Mouse (Mus musculus) liver, embryonic 12.5 days (tissue): ENCODE measurements at regions not wholly inside any gene's neighbourhood (a gene's known extent, or its start where the extent isn't known, plus 50 kb on each side); places are given as distances from the start of the nearest gene placed in this dataset.

Experiments
- ATAC-seq: fragments of 200-750 bp; cut with Nextera tagmentation; 2 replicates; pipeline ENCODE4 v1.8.0; 2017; ENCODE audit warnings: moderate number of reproducible peaks, mild to moderate bottlenecking, moderate library complexity
- H3K27ac ChIP-seq: fragments of 300-500 bp; sonication (generic); 2 replicates; pipeline ENCODE4 v1.5.1; 2016; ENCODE audit warnings: mild to moderate bottlenecking
- H3K27me3 ChIP-seq: fragments of 300-500 bp; sonication (generic); replicated peaks from 2 replicates; pipeline ENCODE4 v1.6.1; 2016; ENCODE audit warnings: mild to moderate bottlenecking, moderate library complexity
- H3K36me3 ChIP-seq: fragments of 300-500 bp; sonication (generic); 2 replicates; pipeline ENCODE4 v1.6.1; 2016; ENCODE audit warnings: mild to moderate bottlenecking, moderate library complexity
- H3K4me1 ChIP-seq: fragments of 300-500 bp; sonication (generic); 2 replicates; pipeline ENCODE4 v1.6.1; 2016
- H3K4me2 ChIP-seq: fragments of 300-500 bp; sonication (generic); 2 replicates; pipeline ENCODE4 v1.6.1; 2016; ENCODE audit warnings: mild to moderate bottlenecking, moderate library complexity
- H3K4me3 ChIP-seq: fragments of 300-500 bp; sonication (generic); 2 replicates; pipeline ENCODE4 v1.5.1; 2016; ENCODE audit warnings: mild to moderate bottlenecking, moderate library complexity
- H3K9ac ChIP-seq: fragments of 300-500 bp; sonication (generic); 2 replicates; pipeline ENCODE4 v1.6.1; 2016; ENCODE audit warnings: mild to moderate bottlenecking, moderate library complexity
- H3K9me3 ChIP-seq: fragments of 300-500 bp; sonication (generic); replicated peaks from 2 replicates; pipeline ENCODE4 v1.6.1; 2016; ENCODE audit warnings: mild to moderate bottlenecking, moderate library complexity
- WGBS: fragments of 180-500 bp; shearing (Covaris S2); methylation state at CpG from one replicate; pipeline ENCODE4 v1.1.7; 2016; ENCODE audit not compliant: insufficient replicate concordance; 5-methylcytosine and 5-hydroxymethylcytosine counted together

GRCm38 (mm10) chr16:12770482-12770881 lies 339.0 kb upstream of the Ercc4 start:
- Histone ChIP-seq H3K9ac (no peak overlapping the region), H3K27me3 (no peaks in the 10 kb centered on the region), H3K36me3 (no peaks in the 10 kb centered on the region), H3K9me3 (no peaks in the 10 kb centered on the region), H3K4me1 (no peaks in the 10 kb centered on the region), H3K4me3 (no peak overlapping the region), H3K4me2 (no peak overlapping the region), H3K27ac (no peak overlapping the region)
- no peak for ATAC-seq
- WGBS: 76% methylated on average over 5 of the region's 5 CpGs

GRCm38 (mm10) chr16:12772535-12772934 lies 336.9 kb upstream of the Ercc4 start:
- Histone ChIP-seq H3K36me3 (no peaks in the 10 kb centered on the region), H3K27me3 (no peaks in the 10 kb centered on the region), H3K4me1 (no peaks in the 10 kb centered on the region), H3K4me2 (no peak overlapping the region), H3K9me3 (no peaks in the 10 kb centered on the region), H3K27ac (no peak overlapping the region), H3K9ac (no peak overlapping the region), H3K4me3 (no peak overlapping the region)
- 70% methylated on average over 5 of the region's 5 CpGs for WGBS
- no peak for ATAC-seq

GRCm38 (mm10) chr16:12775876-12776275 lies 333.6 kb upstream of the Ercc4 start:
- 50% methylated on average over 2 of the region's 2 CpGs for WGBS

DNA sequence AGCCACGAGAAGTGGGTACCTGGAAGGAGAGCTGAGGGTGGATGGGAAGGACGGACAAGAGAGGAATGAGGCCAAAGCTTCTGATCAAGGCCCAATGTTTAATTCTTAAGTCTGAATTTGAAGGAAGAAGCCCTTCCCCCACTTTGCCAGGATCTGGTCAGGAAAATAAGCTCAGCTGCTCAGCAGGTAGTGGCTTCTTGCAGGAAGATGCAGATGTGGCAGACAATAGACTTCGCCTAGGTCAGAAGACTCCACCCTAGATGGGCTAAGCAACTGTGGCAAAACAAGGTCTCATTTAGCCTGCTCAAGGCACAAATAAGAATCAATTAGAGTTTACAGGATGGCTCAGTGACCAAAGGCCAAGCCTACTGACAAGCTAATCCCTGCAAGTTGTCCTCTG lies 330.4 kb upstream of the Ercc4 start:
- H3K36me3 ChIP-seq: no peaks in the 10 kb centered on the region
- no peak overlapping the region for H3K4me2 ChIP-seq
- H3K27ac ChIP-seq: no peak overlapping the region
- 56% methylated on average over 3 of the region's 3 CpGs for WGBS
- no peaks in the 10 kb centered on the region for H3K9me3 ChIP-seq
- H3K4me3 ChIP-seq: no peak overlapping the region
- no peak overlapping the region for H3K9ac ChIP-seq
- no peak for ATAC-seq
- no peaks in the 10 kb centered on the region for H3K4me1 ChIP-seq
- H3K27me3 ChIP-seq: no peaks in the 10 kb centered on the region

More at GRCm38 (mm10) chr16:12775876-12776275, 333.6 kb upstream of the Ercc4 start:
- Histone ChIP-seq H3K4me3 (no peak overlapping the region), H3K4me1 (no peaks in the 10 kb centered on the region), H3K9me3 (no peaks in the 10 kb centered on the region), H3K9ac (no peak overlapping the region), H3K36me3 (no peaks in the 10 kb centered on the region), H3K27me3 (no peaks in the 10 kb centered on the region), H3K4me2 (no peak overlapping the region), H3K27ac (no peak overlapping the region)
- no peak for ATAC-seq

DNA sequence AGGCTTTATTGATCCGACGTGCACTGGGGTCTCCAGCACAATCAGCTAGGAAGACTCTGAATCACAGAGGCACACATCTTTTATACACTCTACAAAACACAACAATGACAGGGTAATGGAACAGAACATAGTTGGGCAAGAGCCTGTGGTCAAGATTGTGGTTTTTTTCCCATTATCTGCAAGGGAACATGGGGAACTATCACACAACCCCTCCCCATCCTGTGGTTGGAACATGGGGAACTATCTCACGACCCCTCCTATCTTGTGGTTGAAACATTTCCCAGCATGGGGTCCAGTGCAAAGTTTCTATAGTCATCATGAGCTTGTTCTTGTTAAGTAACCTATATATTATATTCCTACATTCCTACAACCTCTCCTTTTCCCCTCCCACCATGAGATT lies 328.8 kb upstream of the Ercc4 start:
- no peak for ATAC-seq
- no peaks in the 10 kb centered on the region for H3K4me1 ChIP-seq
- H3K4me3 ChIP-seq: no peak overlapping the region
- WGBS: 40% methylated on average over 3 of the region's 3 CpGs
- no peak overlapping the region for H3K27ac ChIP-seq
- H3K9ac ChIP-seq: no peak overlapping the region
- H3K36me3 ChIP-seq: no peaks in the 10 kb centered on the region
- no peaks in the 10 kb centered on the region for H3K9me3 ChIP-seq
- H3K4me2 ChIP-seq: no peak overlapping the region
- no peaks in the 10 kb centered on the region for H3K27me3 ChIP-seq

GRCm38 (mm10) chr16:12785828-12786227 lies 323.7 kb upstream of the Ercc4 start:
- Histone ChIP-seq H3K4me2 (no peak overlapping the region), H3K36me3 (no peaks in the 10 kb centered on the region), H3K9ac (no peak overlapping the region), H3K4me3 (no peak overlapping the region), H3K9me3 (no peaks in the 10 kb centered on the region), H3K4me1 (no peaks in the 10 kb centered on the region), H3K27ac (no peak overlapping the region), H3K27me3 (no peaks in the 10 kb centered on the region)
- no peak for ATAC-seq
- 30% methylated on average over 1 of the region's 1 CpGs for WGBS

DNA sequence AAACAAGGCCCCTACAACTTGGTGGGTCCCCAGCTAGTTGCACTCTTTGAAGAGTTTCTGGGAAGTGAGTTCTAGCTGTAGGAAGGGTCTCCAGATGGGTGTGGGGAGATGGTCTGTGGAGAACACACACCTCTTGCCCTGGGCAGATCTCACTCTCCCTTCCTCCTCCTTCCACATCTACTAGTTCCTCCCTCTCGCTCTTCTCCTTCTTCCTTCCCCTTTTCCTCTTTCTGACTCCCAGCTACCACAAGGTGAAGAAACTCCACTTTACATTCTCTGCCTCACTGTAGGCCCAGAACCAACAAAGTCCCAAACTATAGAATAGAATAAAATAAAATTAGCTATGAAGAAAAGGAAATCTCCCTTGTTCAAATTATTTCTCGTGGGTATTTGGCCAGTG lies 311.0 kb upstream of the Ercc4 start:
- Histone ChIP-seq H3K9ac (no peak overlapping the region), H3K4me1 (no peaks in the 10 kb centered on the region), H3K4me3 (no peak overlapping the region), H3K27ac (no peak overlapping the region), H3K4me2 (no peak overlapping the region), H3K9me3 (no peaks in the 10 kb centered on the region), H3K36me3 (no peaks in the 10 kb centered on the region), H3K27me3 (no peaks in the 10 kb centered on the region)
- WGBS: 36% methylated on average over 2 of the region's 2 CpGs
- no peak for ATAC-seq

DNA sequence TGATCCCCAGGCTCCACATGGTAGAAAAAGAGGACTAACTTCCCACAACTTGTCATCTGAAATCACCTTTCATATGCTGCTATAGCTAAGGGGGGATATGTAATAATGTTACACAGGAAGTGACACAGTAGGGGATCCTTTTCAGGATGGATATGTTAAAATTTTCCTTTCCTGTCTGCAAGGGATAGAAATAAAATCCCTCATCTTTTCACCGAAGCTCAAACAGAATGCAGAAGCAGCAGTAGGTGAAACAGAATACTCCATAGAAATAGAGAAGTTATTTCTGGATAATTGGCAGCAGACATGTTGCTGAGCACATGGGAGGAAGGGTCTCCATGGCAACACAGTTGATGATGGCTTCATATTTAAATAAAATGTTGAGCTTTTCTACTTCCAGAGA lies 309.3 kb upstream of the Ercc4 start:
- H3K36me3 ChIP-seq: no peaks in the 10 kb centered on the region
- H3K9me3 ChIP-seq: no peaks in the 10 kb centered on the region
- H3K4me2 ChIP-seq: no peak overlapping the region
- ATAC-seq: no peak
- no peaks in the 10 kb centered on the region for H3K4me1 ChIP-seq
- no peak overlapping the region for H3K9ac ChIP-seq
- H3K27me3 ChIP-seq: no peaks in the 10 kb centered on the region
- no peak overlapping the region for H3K4me3 ChIP-seq
- no peak overlapping the region for H3K27ac ChIP-seq
- 56% methylated on average over 1 of the region's 1 CpGs for WGBS

- no peaks in the 10 kb centered on the region for H3K36me3 ChIP-seq
- no peaks in the 10 kb centered on the region for H3K27me3 ChIP-seq
- no peaks in the 10 kb centered on the region for H3K4me1 ChIP-seq
- 41% methylated on average over 1 of the region's 1 CpGs for WGBS
- no peak overlapping the region for H3K4me3 ChIP-seq
- H3K27ac ChIP-seq: no peak overlapping the region
- no peak overlapping the region for H3K9ac ChIP-seq
- H3K9me3 ChIP-seq: no peaks in the 10 kb centered on the region
- no peak for ATAC-seq
- no peak overlapping the region for H3K4me2 ChIP-seq
Observed at GRCm38 (mm10) chr16:12802651-12803050, 306.8 kb upstream of the Ercc4 start.

DNA sequence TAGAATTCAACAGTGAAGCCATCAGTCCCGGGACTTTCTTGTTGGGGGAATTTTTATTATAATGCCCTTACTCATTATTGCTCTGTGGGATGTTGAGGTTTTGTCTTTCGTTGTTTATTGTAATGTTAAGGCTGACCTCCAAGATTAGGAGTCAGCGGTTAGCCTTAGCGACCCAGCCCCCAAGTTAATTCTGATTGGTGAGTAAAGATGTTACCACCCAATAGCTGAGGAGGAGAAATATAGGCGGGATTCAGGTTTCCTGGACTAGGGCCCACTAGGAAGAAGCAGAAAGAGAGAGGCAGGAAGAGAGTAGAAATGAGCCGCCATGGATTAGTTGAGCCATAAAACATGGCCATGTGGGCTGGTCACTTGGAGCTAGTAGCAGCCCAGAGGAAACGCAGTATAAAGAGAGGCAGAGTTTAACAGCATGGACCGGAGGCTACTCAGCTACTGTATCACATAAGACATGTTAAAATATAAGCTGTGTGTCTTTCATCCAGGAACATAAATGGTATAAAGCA lies 302.1 kb upstream of the Ercc4 start:
- Histone ChIP-seq H3K4me1 (no peaks in the 10 kb centered on the region), H3K4me2 (no peak overlapping the region), H3K9me3 (no peaks in the 10 kb centered on the region), H3K9ac (no peak overlapping the region), H3K27me3 (no peaks in the 10 kb centered on the region), H3K36me3 (no peaks in the 10 kb centered on the region), H3K4me3 (no peak overlapping the region), H3K27ac (no peak overlapping the region)
- WGBS: 55% methylated on average over 8 of the region's 8 CpGs
- no peak for ATAC-seq

DNA sequence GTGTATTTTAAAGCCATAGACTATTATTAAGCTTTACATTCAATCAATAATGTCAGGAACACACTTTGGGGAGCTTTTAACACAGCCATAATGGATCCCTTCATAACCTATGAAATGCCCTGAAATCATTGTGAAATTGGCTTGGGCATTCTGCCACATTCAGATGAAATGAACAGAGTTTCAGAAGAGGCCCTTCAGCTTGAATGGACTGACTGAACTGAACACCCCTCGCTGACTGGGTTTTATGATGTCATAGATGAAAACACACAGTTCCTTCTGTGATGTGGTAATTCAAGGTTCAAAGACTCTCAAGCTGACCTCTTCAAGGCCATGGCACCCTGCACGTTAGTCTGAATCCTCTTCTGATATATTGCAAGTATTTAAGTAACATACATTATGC lies 298.4 kb upstream of the Ercc4 start:
- Histone ChIP-seq H3K36me3 (no peaks in the 10 kb centered on the region), H3K4me3 (no peak overlapping the region), H3K9me3 (no peaks in the 10 kb centered on the region), H3K27me3 (no peaks in the 10 kb centered on the region), H3K4me1 (no peaks in the 10 kb centered on the region), H3K9ac (no peak overlapping the region), H3K4me2 (no peak overlapping the region), H3K27ac (no peak overlapping the region)
- 56% methylated on average over 2 of the region's 2 CpGs for WGBS
- ATAC-seq: no peak

DNA sequence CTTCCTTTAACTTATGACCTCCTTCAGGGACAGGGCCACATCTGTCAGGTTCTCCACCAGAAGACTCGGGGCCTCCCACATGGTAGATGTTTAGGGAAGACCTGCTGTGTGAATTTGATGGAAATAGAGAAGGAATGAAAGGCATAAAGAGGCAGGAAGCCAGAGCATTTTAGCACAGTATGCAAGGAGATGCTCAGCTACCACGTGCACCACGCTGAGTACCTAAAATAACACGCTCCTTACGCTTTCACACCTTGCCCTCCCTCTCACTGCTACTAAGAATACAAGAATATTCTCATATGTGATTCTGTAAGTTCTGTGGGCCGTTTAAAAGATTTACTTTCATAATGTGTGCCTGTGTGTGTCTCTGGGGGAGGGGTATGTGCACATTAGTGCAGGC lies 284.8 kb upstream of the Ercc4 start:
- ATAC-seq: no peak
- Histone ChIP-seq H3K4me2 (no peak overlapping the region), H3K27ac (no peak overlapping the region), H3K36me3 (no peaks in the 10 kb centered on the region), H3K9me3 (no peaks in the 10 kb centered on the region), H3K4me3 (no peak overlapping the region), H3K9ac (no peak overlapping the region), H3K4me1 (no peaks in the 10 kb centered on the region), H3K27me3 (no peaks in the 10 kb centered on the region)
- WGBS: 66% methylated on average over 6 of the region's 6 CpGs

DNA sequence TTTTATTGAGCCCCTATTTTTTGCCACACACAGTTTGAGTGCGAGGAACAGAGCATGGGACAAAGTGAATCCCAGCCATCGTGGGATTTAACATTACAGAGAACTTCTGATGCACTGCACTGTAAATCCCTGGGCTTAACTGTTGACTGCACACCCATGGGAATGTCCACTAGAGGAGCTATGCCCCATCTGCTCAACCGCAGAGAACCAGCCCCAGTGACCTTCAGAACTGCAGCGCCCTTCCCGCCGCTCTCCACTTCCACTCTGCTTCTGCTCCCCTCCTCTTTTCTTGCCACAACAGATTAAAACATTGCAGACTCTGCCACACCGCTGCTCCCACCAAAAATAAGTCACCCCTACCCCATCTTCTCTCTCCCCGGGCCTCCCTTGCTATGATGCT lies 283.3 kb upstream of the Ercc4 start:
- no peak for ATAC-seq
- no peak overlapping the region for H3K4me3 ChIP-seq
- H3K9ac ChIP-seq: no peak overlapping the region
- no peak overlapping the region for H3K4me2 ChIP-seq
- no peaks in the 10 kb centered on the region for H3K4me1 ChIP-seq
- WGBS: 45% methylated on average over 8 of the region's 8 CpGs
- H3K27ac ChIP-seq: no peak overlapping the region
- no peaks in the 10 kb centered on the region for H3K27me3 ChIP-seq
- no peaks in the 10 kb centered on the region for H3K36me3 ChIP-seq
- H3K9me3 ChIP-seq: no peaks in the 10 kb centered on the region
